Mouse (Mus musculus) heart, adult 2 months (tissue): ENCODE measurements around the gene Smbd1.

Experiments
- CTCF ChIP-seq: fragments of 200-600 bp; IDR thresholded peaks from 2 replicates; pipeline ENCODE4 v1.8.1; 2022; ENCODE audit warnings: antibody characterized with exemption, mild to moderate bottlenecking, moderate library complexity
- POLR2A ChIP-seq: fragments of 200-500 bp; IDR thresholded peaks from 2 replicates; pipeline ENCODE4 v1.6.1; 2011; ENCODE audit warnings: mild to moderate bottlenecking, low read depth, low read length, control low read depth; ENCODE audit not compliant: insufficient read depth

GRCm38 (mm10) chr16:32822450-32822827 lies 12.2 kb upstream of the Smbd1 start:
- no peak for TF ChIP-seq CTCF
- 0 out of 2 replicates have a peak, but pooled peaks have one; percentile 8 for TF ChIP-seq POLR2A
